Mouse (Mus musculus): ENCODE measurements around the gene Ctcf. TPM values are rescaled to one million over a fixed set of nuclear protein-coding genes. Genes with fewer than 3 reads are reported as not detected.

Gene Ctcf
- polyA plus RNA-seq, 1 experiment = 7.2 TPM

GRCm38 (mm10) chr8:105722861-105723260 lies 86.5 kb downstream of the Ctcf start:
- H3K36me3 ChIP-seq (ENCODE audit: control insufficient read depth, insufficient read depth, low read length) = no peaks in the 10 kb centered on the region
- no peaks in the 10 kb centered on the region; the same call in 1 of the 2 replicates for H3K4me1 ChIP-seq (ENCODE audit: control insufficient read depth, insufficient read depth, low read length)
- no peaks in the 10 kb centered on the region for H3K27me3 ChIP-seq (ENCODE audit: control insufficient read depth, insufficient read depth, low read length)
- TF ChIP-seq POLR2A (IDR thresholded peaks at IDR 0.05; ENCODE audit: control insufficient read depth, low read depth, low read length) = no peak
- TF ChIP-seq CTCF (IDR thresholded peaks at IDR 0.05; ENCODE audit: control insufficient read depth, insufficient read depth, insufficient replicate concordance, low read depth, low read length) = no peak
- H3K4me3 ChIP-seq (ENCODE audit: control insufficient read depth, low read depth, low read length) = no peak overlapping the region
- H3K27ac ChIP-seq (ENCODE audit: control insufficient read depth, insufficient read depth, low read depth, low read length) = no peak overlapping the region

DNA sequence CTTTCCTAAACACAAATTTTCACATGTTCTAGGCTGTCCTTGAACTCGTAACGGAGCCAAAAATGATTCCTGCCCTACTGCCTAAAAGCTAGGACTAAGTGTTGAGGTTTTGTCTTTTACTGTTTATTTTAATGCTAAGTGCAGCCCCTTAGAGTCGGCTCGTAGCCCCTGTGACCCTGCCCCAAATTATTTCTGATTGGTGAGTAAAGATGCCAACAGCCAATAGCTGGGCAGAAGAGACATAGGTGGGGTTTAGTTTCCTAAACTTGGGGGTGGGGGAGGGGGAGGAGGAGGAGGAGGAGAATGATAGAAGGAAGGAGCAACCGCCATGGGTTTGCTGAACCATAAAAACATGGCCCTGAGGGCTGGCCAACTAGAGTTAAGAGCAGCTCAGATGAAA lies 89.4 kb downstream of the Ctcf start:
- TF ChIP-seq CTCF (IDR thresholded peaks at IDR 0.05; ENCODE audit: control insufficient read depth, insufficient read depth, insufficient replicate concordance, low read depth, low read length) (no peak), POLR2A (IDR thresholded peaks at IDR 0.05; ENCODE audit: control insufficient read depth, low read depth, low read length) (no peak)
- no peaks in the 10 kb centered on the region for H3K36me3 ChIP-seq (ENCODE audit: control insufficient read depth, insufficient read depth, low read length)
- H3K27ac ChIP-seq (ENCODE audit: control insufficient read depth, insufficient read depth, low read depth, low read length) = no peak overlapping the region
- no peaks in the 10 kb centered on the region for H3K4me1 ChIP-seq (ENCODE audit: control insufficient read depth, insufficient read depth, low read length)
- H3K27me3 ChIP-seq (ENCODE audit: control insufficient read depth, insufficient read depth, low read length) = no peaks in the 10 kb centered on the region
- H3K4me3 ChIP-seq (ENCODE audit: control insufficient read depth, low read depth, low read length) = no peak overlapping the region

- no peak for TF ChIP-seq CTCF (IDR thresholded peaks at IDR 0.05; ENCODE audit: control insufficient read depth, insufficient read depth, insufficient replicate concordance, low read depth, low read length)
- Histone ChIP-seq H3K4me3 (ENCODE audit: control insufficient read depth, low read depth, low read length) (no peak overlapping the region), H3K27ac (ENCODE audit: control insufficient read depth, insufficient read depth, low read depth, low read length) (no peak overlapping the region)
These were observed 91.2 kb downstream of the Ctcf start for GRCm38 (mm10) chr8:105727397-105728124.

GRCm38 (mm10) chr8:105732186-105732585 lies 95.8 kb downstream of the Ctcf start:
- no peak for TF ChIP-seq POLR2A (IDR thresholded peaks at IDR 0.05; ENCODE audit: control insufficient read depth, low read depth, low read length)
- TF ChIP-seq CTCF (IDR thresholded peaks at IDR 0.05; ENCODE audit: control insufficient read depth, insufficient read depth, insufficient replicate concordance, low read depth, low read length) = no peak
- H3K27ac ChIP-seq (ENCODE audit: control insufficient read depth, insufficient read depth, low read depth, low read length) = no peak overlapping the region
- no peak overlapping the region for H3K4me3 ChIP-seq (ENCODE audit: control insufficient read depth, low read depth, low read length)
- H3K36me3 ChIP-seq (ENCODE audit: control insufficient read depth, insufficient read depth, low read length) = no peaks in the 10 kb centered on the region
- no peaks in the 10 kb centered on the region for H3K27me3 ChIP-seq (ENCODE audit: control insufficient read depth, insufficient read depth, low read length)
- H3K4me1 ChIP-seq (ENCODE audit: control insufficient read depth, insufficient read depth, low read length) = no peaks in the 10 kb centered on the region

More at GRCm38 (mm10) chr8:105727397-105728124, 91.2 kb downstream of the Ctcf start:
- Histone ChIP-seq H3K27me3 (ENCODE audit: control insufficient read depth, insufficient read depth, low read length) (no peaks in the 10 kb centered on the region), H3K36me3 (ENCODE audit: control insufficient read depth, insufficient read depth, low read length) (no peaks in the 10 kb centered on the region), H3K4me1 (ENCODE audit: control insufficient read depth, insufficient read depth, low read length) (no peaks in the 10 kb centered on the region)

Other genes with a start within 250 kb of the Ctcf start
- gene Kctd19, start 223.1 kb upstream of the Ctcf start, polyA plus RNA-seq (2012; rRNA removed) = 174 and 187 TPM in 2 replicates
- 75.6 and 79.0 TPM in 2 replicates for gene Lrrc36, start 223.0 kb upstream of the Ctcf start, polyA plus RNA-seq (2012; rRNA removed)
- gene Tppp3, start 165.0 kb upstream of the Ctcf start, polyA plus RNA-seq (2012; rRNA removed) = 21.5 and 23.4 TPM in 2 replicates
- gene Zdhhc1, start 139.7 kb upstream of the Ctcf start, polyA plus RNA-seq (2012; rRNA removed) = 45.4 and 50.1 TPM in 2 replicates
- 0.19 and 0.41 TPM in 2 replicates for gene Hsd11b2, start 117.8 kb upstream of the Ctcf start, polyA plus RNA-seq (2012; rRNA removed)
- 43.8 and 47.4 TPM in 2 replicates for gene Atp6v0d1, start 70.5 kb upstream of the Ctcf start, polyA plus RNA-seq (2012; rRNA removed)
- 5.4 and 6.3 TPM in 2 replicates for gene Ripor1, start 31.3 kb upstream of the Ctcf start, polyA plus RNA-seq (2012; rRNA removed)
- not detected in 2 replicates for gene Agrp, start 825 bp downstream of the Ctcf start, polyA plus RNA-seq (2012; rRNA removed)
- gene Carmil2, start 49.7 kb downstream of the Ctcf start, polyA plus RNA-seq (2012; rRNA removed) = 1.2 TPM in 2 replicates
- 40.2 and 40.4 TPM in 2 replicates for gene Acd, start 64.5 kb downstream of the Ctcf start, polyA plus RNA-seq (2012; rRNA removed)
- gene Pard6a, start 64.6 kb downstream of the Ctcf start, polyA plus RNA-seq (2012; rRNA removed) = 82.9 and 87.7 TPM in 2 replicates
- 55.8 and 60.1 TPM in 2 replicates for gene 4933405L10Rik, start 71.1 kb downstream of the Ctcf start, polyA plus RNA-seq (2012; rRNA removed)
- 84.2 and 98.6 TPM in 2 replicates for gene Enkd1, start 71.6 kb downstream of the Ctcf start, polyA plus RNA-seq (2012; rRNA removed)
- gene Gfod2, start 122.1 kb downstream of the Ctcf start, polyA plus RNA-seq (2012; rRNA removed) = 2.5 and 3.3 TPM in 2 replicates
- 48.4 and 50.2 TPM in 2 replicates for gene Ranbp10, start 190.8 kb downstream of the Ctcf start, polyA plus RNA-seq (2012; rRNA removed)
- gene Tsnaxip1, start 191.2 kb downstream of the Ctcf start, polyA plus RNA-seq (2012; rRNA removed) = 130 and 137 TPM in 2 replicates
- 15.7 and 16.3 TPM in 2 replicates for gene Cenpt, start 216.7 kb downstream of the Ctcf start, polyA plus RNA-seq (2012; rRNA removed)
- 13.1 and 14.0 TPM in 2 replicates for gene Thap11, start 218.6 kb downstream of the Ctcf start, polyA plus RNA-seq (2012; rRNA removed)
- 29.9 and 32.1 TPM in 2 replicates for gene Nutf2, start 224.0 kb downstream of the Ctcf start, polyA plus RNA-seq (2012; rRNA removed)
- 85.5 and 87.8 TPM in 2 replicates for gene Edc4, start 244.3 kb downstream of the Ctcf start, polyA plus RNA-seq (2012; rRNA removed)

Measured in testis, adult 2 months (tissue).